Mouse (Mus musculus): ENCODE data around the gene Lefty2.
"Not testable (repeated sequence)": the region's sequence is repeated elsewhere in the genome, so short reads cannot be mapped to it uniquely, and the experiment has no call there.

Gene Lefty2

GRCm38 (mm10) chr1:180922273-180923048 is 29.6 kb downstream of the Lefty2 start:
- in situ Hi-C loops (cut with MboI; ENCODE audit: unreplicated experiment in 2 of 2): loop anchor here in 1 of 2 experiments (25.0 kb wide), 1 partner anchor 940 kb away; no protein-coding TSS in a partner anchor

DNA sequence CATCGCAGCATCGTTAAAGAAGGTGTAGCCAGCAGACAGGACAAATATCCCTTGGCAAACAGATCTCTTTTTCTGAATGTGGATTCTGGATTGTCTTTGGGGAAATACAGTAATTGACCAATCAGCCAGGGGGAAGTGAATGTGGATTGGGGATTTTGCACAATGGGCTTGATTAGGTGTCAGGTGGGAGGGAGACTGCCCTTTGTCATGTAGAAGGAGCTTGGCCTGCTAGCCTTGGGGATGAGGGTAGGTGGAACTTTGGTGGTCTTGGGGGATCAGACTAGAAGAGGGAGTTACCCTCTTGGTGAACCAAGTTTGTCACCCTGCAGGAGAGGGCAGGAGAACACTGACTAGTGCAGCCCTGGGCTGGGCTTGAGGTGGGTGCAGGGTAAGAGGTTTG is 31.8 kb downstream of the Lefty2 start:
- in situ Hi-C loops (cut with MboI; ENCODE audit: unreplicated experiment in 2 of 2): loop anchor here in 1 of 2 experiments (25.0 kb wide), 1 partner anchor 938 kb away; no protein-coding TSS in a partner anchor

- in situ Hi-C loops (cut with MboI; ENCODE audit: unreplicated experiment in 2 of 2): no loop called here
Measured at GRCm38 (mm10) chr1:180926286-180926685, 33.4 kb downstream of the Lefty2 start.

DNA sequence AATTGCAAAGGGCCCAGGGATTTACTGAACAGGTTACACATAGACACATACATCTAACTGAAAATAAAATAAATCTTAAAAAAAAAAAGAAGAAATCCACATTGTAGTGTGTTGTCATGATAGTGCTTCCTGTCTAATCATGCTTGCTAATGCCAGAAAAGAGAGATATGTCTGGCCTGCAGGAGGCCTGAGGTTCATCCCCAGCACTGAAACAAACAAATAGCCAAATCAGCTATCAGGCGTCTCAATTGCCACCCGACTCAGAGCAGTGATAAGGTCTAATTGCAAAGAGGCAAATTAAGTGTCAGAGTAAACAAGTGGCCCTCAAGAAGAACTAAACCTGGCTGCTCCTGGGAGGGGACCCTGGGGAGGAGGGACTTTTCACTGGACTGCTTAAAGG is 36.7 kb downstream of the Lefty2 start:
- in situ Hi-C loops (cut with MboI; ENCODE audit: unreplicated experiment in 2 of 2): no loop called here

- in situ Hi-C loops (cut with MboI; ENCODE audit: unreplicated experiment in 2 of 2): no loop called here
Measured at GRCm38 (mm10) chr1:180931106-180931505, 38.2 kb downstream of the Lefty2 start.

- in situ Hi-C loops (cut with MboI; ENCODE audit: unreplicated experiment in 2 of 2): no loop called here
Measured at GRCm38 (mm10) chr1:180933659-180934058, 40.8 kb downstream of the Lefty2 start.

DNA sequence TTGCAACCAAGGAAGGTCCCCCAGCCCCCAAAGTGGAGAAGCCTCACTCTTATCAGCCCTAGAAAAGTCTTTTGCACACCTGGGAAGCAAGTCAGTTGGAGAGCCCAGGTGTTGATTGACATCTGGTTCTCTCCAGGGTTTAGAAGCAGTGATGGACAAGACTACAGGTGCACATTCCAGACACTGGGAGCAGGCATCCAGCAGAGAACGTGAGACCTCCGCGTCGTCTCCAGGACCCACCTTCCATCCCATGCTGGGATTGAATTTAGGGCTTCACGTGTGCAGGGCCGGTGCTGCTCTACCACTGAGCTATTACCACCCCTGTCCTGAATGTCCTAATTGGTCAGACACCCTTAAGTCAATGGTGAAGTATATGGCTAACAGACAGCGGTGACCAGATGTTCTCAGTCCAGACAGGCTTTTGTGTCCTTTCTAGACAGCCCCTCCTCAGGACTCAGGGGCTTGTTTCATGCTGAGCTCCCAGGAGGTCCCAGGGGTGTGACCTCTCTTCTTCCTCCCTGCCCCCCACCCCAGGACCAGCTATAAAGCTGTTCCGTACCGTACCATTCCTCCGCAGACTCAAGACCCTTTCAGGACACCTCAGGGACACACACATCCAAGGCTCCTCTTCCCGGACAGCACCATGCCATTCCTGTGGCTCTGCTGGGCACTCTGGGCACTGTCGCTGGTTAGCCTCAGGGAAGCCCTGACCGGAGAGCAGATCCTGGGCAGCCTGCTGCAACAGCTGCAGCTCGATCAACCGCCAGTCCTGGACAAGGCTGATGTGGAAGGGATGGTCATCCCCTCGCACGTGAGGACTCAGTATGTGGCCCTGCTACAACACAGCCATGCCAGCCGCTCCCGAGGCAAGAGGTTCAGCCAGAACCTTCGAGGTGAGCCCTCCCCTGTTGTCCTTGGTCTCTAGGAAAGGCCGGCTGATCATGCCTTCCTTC is 41.8 kb downstream of the Lefty2 start, which contains the start of gene Lefty1:
Lefty1 (plus strand) TSS at position 556 of the 953 bp plus-strand sequence.
- in situ Hi-C loops (cut with MboI; ENCODE audit: unreplicated experiment in 2 of 2): no loop called here

DNA sequence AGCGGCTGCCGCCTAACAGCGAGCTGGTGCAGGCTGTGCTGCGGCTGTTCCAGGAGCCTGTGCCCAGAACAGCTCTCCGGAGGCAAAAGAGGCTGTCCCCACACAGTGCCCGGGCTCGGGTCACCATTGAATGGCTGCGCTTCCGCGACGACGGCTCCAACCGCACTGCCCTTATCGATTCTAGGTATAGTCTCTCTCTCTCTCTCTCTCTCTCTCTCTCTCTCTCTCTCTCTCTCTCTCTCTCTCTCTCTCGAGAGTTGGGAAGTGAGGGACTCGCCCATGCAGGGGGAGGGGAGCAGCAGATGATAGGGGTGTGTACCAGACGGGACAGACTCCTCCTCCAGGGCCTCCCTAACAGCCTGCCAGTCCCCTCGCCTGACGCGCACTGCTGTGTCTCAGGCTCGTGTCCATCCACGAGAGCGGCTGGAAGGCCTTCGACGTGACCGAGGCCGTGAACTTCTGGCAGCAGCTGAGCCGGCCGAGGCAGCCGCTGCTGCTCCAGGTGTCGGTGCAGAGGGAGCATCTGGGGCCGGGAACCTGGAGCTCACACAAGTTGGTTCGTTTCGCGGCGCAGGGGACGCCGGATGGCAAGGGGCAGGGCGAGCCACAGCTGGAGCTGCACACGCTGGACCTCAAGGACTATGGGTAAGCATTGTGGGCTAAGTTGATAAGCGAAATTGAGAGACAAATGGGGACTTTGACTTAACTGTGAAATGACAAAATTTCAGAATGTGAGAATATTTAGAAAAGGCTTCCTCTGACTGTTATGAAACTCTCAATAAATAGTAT is 43.9 kb downstream of the Lefty2 start:
- in situ Hi-C loops (cut with MboI; ENCODE audit: unreplicated experiment in 2 of 2): not testable (repeated sequence)

DNA sequence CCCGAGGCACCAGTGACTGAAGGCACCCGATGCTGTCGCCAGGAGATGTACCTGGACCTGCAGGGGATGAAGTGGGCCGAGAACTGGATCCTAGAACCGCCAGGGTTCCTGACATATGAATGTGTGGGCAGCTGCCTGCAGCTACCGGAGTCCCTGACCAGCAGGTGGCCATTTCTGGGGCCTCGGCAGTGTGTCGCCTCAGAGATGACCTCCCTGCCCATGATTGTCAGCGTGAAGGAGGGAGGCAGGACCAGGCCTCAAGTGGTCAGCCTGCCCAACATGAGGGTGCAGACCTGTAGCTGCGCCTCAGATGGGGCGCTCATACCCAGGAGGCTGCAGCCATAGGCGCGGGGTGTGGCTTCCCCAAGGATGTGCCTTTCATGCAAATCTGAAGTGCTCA is 44.7 kb downstream of the Lefty2 start:
- in situ Hi-C loops (cut with MboI; ENCODE audit: unreplicated experiment in 2 of 2): not testable (repeated sequence)

DNA sequence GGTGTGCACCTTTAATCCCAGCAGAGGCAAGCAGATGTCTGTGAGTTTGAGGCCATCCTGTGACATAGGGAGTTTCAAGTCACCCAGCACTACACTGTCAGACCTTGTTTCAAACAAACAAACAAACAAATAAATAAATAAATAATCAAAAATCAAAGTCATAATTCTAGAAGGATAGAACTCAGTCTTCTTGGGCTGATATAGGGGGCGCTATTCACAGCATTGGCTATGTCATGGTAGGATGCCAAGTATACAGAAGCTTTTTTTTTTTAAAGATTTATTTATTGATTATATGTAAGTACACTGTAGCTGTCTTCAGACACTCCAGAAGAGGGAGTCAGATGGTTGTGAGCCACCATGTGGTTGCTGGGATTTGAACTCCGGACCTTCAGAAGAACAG is 45.9 kb downstream of the Lefty2 start:
- in situ Hi-C loops (cut with MboI; ENCODE audit: unreplicated experiment in 2 of 2): not testable (repeated sequence)

DNA sequence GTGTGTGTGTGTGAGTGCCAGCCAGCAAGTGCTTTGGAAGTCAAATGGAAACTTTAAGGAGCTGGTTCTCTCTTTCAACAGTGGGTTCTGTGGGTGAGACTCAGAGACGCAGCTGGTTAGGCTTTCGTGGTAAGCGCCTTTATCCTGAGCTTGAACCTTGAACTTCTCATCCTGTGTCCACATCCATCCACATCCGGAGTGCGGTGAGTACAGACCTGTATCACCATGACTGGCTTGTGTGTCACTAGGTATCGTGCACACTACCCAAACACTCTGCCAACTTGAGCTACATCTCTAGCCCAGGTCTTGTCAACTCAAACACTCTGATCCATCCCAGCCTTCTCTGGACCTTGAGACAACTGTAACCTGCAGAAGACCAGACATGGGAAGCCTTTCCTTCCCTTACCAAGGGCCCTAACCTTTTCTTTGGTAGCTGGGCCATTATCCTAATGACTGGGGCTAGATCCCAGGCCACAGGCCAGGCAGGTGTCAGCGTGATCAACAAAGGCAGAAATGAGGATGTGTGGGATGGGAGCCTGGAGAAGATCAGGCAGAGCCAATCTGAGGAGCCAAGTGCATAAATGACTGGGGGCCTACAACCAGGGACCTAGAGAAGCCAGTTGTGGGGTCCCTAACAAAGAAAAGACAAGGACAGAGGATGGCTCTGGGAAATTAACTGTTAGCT is 48.0 kb downstream of the Lefty2 start:
- in situ Hi-C loops (cut with MboI; ENCODE audit: unreplicated experiment in 2 of 2): no loop called here

GRCm38 (mm10) chr1:180941726-180942125 is 48.8 kb downstream of the Lefty2 start:
- in situ Hi-C loops (cut with MboI; ENCODE audit: unreplicated experiment in 2 of 2): no loop called here

GRCm38 (mm10) chr1:180942166-180943031 is 49.5 kb downstream of the Lefty2 start, which contains the start of gene Tmem63a:
TSS of gene Tmem63a (plus strand) at chr1:180942344.
- in situ Hi-C loops (cut with MboI; ENCODE audit: unreplicated experiment in 2 of 2): no loop called here

DNA sequence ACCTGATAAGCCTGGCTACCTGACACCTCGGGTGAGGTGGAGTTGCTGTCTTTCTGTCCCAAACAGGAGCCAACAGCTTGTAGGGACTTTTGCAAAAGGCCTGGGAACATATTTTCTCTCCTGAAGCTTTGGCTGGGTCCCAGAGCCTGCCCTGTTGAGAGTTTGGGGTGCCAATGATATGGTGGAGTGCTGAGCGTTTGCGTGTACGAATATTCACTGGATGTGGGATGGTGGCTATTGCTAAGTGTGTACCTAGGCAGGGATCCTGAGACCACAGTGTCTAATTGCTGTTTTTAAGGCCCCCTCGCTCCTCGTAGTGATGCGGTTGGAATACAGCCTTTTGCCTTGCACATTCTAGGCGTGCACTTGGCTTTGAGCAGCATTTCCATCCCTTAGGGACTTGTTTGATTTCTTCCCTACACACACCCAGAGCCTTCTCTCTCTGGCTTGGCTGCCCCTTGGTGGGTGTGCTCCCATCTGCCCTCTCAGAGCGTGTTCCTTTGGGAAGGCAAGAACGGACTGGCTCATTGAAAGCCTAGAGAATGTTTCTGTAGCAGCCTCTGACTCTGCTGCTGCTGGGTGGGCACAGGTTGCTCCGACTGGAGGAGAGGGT is 50.2 kb downstream of the Lefty2 start:
- in situ Hi-C loops (cut with MboI; ENCODE audit: unreplicated experiment in 2 of 2): no loop called here

- in situ Hi-C loops (cut with MboI; ENCODE audit: unreplicated experiment in 2 of 2): no loop called here
Measured at GRCm38 (mm10) chr1:180943896-180944295, 51.0 kb downstream of the Lefty2 start.

DNA sequence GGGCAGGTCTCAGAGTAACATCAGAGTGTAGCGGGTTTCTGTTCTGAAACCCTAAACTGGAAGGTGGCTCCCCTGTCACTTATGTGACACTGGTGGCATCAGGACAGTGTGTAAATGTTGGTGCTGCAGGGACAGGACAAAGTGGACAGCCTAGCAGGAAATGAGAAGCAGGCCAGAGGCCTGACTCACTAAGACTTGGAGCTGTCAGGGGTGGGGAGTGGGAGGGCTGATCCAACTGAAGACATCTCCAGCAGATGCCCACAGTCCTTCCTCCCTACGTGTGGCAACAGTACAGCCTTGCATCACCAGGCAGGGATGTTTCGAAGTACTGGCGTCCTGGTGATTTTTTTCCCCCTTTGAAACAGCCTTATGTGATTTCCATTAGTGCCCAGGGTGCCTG is 51.6 kb downstream of the Lefty2 start:
- in situ Hi-C loops (cut with MboI; ENCODE audit: unreplicated experiment in 2 of 2): no loop called here

DNA sequence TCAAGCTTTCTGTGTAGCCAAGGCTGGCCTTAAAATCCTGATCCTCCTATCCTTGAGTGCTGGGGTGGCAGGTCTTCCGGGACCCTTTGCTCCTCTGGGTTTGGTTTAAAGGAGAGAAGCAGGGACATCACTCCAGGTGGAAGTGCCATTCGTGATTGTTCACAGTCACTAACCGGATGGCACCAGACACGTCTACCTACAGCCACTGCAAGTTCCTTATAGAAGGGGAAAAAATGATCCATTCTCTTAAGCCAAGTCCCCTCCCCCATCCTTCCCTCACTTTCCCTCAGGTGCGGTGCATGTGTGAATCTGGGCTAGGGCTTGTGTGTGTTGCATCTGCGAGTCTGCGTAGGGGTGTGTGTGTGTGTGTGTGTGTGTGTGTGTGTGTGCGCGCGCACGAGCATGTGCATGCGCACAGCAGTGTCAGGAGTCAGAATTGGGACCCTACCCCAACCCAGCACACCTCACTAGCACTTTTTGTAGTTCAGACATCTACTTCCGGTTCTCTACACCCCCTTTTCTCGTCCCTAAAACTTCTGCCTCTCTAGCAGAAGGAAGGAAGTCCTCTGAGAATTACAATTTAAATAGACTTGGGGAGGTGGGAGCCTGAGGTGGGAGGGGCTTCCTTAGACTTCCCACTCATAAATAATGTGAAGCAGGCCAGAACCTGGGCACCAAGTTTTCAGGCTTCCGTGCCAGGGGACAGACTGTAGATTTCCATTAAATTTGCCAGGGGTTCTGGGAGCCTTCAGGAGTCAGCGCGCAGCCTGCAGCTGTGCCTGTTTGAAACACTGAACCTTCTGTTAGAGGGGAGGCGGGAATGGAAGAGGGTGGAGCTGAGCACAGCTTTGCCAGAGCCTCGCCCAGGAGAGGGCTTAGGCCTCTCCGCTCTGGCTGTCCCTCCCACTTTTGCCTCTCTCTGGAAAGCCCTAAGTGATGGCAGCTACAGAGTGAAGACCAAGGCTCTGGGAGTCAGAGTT is 52.4 kb downstream of the Lefty2 start:
- in situ Hi-C loops (cut with MboI; ENCODE audit: unreplicated experiment in 2 of 2): no loop called here

Data from v-Abl transformed pro-B cells (cell line).